Mouse (Mus musculus): ENCODE results near the gene Evc. TPM values are rescaled to one million over a fixed set of nuclear protein-coding genes. Genes with fewer than 3 reads are reported as not detected.

Evc gene
- polyA plus RNA-seq, 1 experiment from 2014 or later: 5.1 TPM

- peak overlapping the region; percentile 95 for H3K9ac ChIP-seq
- H3K9me3 ChIP-seq: no peaks in the 10 kb centered on the region
- peaks cover 8% of the 10 kb centered on the region; the same call in 1 of the 2 replicates for H3K36me3 ChIP-seq
- H3K4me1 ChIP-seq (replicated peaks): peaks cover 71% of the 10 kb centered on the region
- peaks cover 10% of the 10 kb centered on the region for H3K27me3 ChIP-seq
- ATAC-seq (ENCODE audit: low FRiP score): peak; percentile 44
- H3K4me2 ChIP-seq: peak overlapping the region; percentile 82
- peak overlapping the region; percentile 99 for H3K27ac ChIP-seq
- peak overlapping the region; percentile 79 for H3K4me3 ChIP-seq
- WGBS: under 1% methylated on average over 29 of the region's 37 CpGs
Measured at GRCm38 (mm10) chr5:37246138-37246910, 90.4 kb downstream of the Evc start.

GRCm38 (mm10) chr5:37245651-37246050, 91.0 kb downstream of the Evc start:
- Histone ChIP-seq H3K27ac (peak overlapping the region; percentile 99), H3K4me3 (peak overlapping the region; percentile 79), H3K4me2 (peak overlapping the region; percentile 82), H3K9me3 (no peaks in the 10 kb centered on the region), H3K36me3 (0 out of 2 replicates have a peak, but pooled peaks cover 2% of the 10 kb centered on the region), H3K27me3 (peaks cover 17% of the 10 kb centered on the region), H3K9ac (peak overlapping the region; percentile 95), H3K4me1 (replicated peaks) (peaks cover 71% of the 10 kb centered on the region)
- peak; percentile 49 for ATAC-seq (ENCODE audit: low FRiP score)
- under 1% methylated on average over 30 of the region's 42 CpGs for WGBS

DNA sequence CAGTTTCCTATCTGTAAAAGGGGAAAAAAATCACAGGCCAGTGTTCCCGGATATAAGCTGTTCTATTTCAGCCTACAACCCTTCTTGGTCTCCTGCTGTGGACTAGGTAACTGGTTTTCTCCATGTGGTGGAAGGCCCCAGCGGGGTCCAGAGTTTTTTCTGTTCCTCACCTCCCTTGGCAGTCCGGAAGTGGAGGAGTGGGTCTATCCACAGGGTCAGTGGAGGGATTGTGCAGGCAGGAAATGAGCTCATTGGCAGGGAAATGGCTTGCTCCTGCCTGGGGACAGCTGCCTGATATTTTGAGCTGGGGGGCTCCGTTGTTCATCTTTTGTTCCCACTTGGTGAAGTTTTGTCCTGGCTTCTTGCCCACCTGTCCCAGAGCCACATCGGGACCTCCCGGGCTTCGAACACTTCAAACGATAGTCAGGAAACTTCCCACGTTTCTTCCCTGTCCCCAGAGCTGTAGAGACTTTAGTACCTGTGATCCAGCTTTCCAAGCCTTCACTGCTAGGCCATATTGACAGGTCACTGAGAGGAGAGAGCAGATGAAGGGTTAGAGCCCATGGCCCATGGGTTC, 91.9 kb downstream of the Evc start:
- H3K4me2 ChIP-seq: peak overlapping the region; percentile 82
- ATAC-seq (ENCODE audit: low FRiP score): no peak
- H3K27me3 ChIP-seq: peaks cover 21% of the 10 kb centered on the region
- H3K9ac ChIP-seq: peak overlapping the region; percentile 95
- H3K4me3 ChIP-seq: peak overlapping the region; percentile 79
- H3K9me3 ChIP-seq: no peaks in the 10 kb centered on the region
- H3K27ac ChIP-seq: peak overlapping the region; percentile 99
- peaks cover 68% of the 10 kb centered on the region for H3K4me1 ChIP-seq (replicated peaks)
- no peaks in the 10 kb centered on the region for H3K36me3 ChIP-seq
- 35% methylated on average over 9 of the region's 9 CpGs for WGBS

GRCm38 (mm10) chr5:37244161-37244560, 92.5 kb downstream of the Evc start:
- H3K27me3 ChIP-seq: peaks cover 21% of the 10 kb centered on the region
- H3K27ac ChIP-seq: peak overlapping the region; percentile 99
- H3K4me1 ChIP-seq (replicated peaks): peaks cover 62% of the 10 kb centered on the region
- H3K9ac ChIP-seq: peak overlapping the region; percentile 95
- no peaks in the 10 kb centered on the region for H3K9me3 ChIP-seq
- ATAC-seq (ENCODE audit: low FRiP score): peak; percentile 31
- peak overlapping the region; percentile 79 for H3K4me3 ChIP-seq
- no peaks in the 10 kb centered on the region for H3K36me3 ChIP-seq
- H3K4me2 ChIP-seq: peak overlapping the region; percentile 82
- 2% methylated on average over 13 of the region's 13 CpGs for WGBS

GRCm38 (mm10) chr5:37243169-37243886, 93.4 kb downstream of the Evc start:
- ATAC-seq (ENCODE audit: low FRiP score): no peak
- no peaks in the 10 kb centered on the region for H3K9me3 ChIP-seq
- 2% methylated on average over 19 of the region's 19 CpGs for WGBS
- peaks cover 21% of the 10 kb centered on the region for H3K27me3 ChIP-seq
- peak overlapping the region; percentile 79 for H3K4me3 ChIP-seq
- H3K4me1 ChIP-seq (replicated peaks): peaks cover 54% of the 10 kb centered on the region
- peak overlapping the region; percentile 95 for H3K9ac ChIP-seq
- H3K36me3 ChIP-seq: no peaks in the 10 kb centered on the region
- H3K27ac ChIP-seq: peak overlapping the region; percentile 99
- H3K4me2 ChIP-seq: peak overlapping the region; percentile 82

GRCm38 (mm10) chr5:37242360-37243168, 94.1 kb downstream of the Evc start:
- H3K9ac ChIP-seq: peak overlapping the region; percentile 95
- WGBS: 8% methylated on average over 44 of the region's 44 CpGs
- H3K36me3 ChIP-seq: no peaks in the 10 kb centered on the region
- peak overlapping the region; percentile 99 for H3K27ac ChIP-seq
- peak overlapping the region; percentile 79 for H3K4me3 ChIP-seq
- peaks cover 46% of the 10 kb centered on the region for H3K4me1 ChIP-seq (replicated peaks)
- no peaks in the 10 kb centered on the region for H3K9me3 ChIP-seq
- peak overlapping the region; percentile 82 for H3K4me2 ChIP-seq
- peaks cover 21% of the 10 kb centered on the region for H3K27me3 ChIP-seq
- no peak for ATAC-seq (ENCODE audit: low FRiP score)

DNA sequence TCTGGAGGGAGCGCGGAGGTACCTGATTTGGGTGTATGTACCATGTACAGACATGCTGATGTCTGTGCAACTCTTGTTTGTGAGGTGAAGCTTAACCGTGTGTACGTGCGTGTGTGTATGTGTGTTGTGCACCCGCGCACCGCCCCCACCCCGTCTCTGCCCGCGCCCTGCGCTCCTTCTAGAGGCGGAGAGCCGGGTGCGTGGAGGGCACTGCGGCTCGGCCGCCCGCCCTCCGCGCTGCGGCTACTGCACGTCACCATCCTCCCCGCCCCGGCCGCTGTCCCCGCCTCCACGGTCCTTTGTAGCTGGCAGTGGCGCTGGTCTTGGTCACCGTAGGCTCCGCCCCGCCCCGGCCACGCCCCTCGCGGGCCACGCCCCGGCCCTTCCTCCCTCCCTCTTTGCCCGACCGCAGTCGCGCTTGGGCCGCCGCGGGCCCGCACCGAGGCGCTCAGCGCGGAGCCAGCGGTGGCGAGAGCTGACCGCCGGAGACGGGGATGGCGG, 95.0 kb downstream of the Evc start, which contains the start of gene Crmp1:
Gene Crmp1, plus strand, starts transcription at position 290 of the 501 bp plus-strand sequence.
- peak within 1 kb of the TSS; percentile 82 for H3K4me2 ChIP-seq
- H3K9me3 ChIP-seq: no peaks in the 10 kb centered on the region
- peaks cover 21% of the 10 kb centered on the region for H3K27me3 ChIP-seq
- peak; percentile 76 for ATAC-seq (ENCODE audit: low FRiP score)
- no peaks in the 10 kb centered on the region for H3K36me3 ChIP-seq
- H3K4me1 ChIP-seq (replicated peaks): peaks cover 41% of the 10 kb centered on the region
- H3K9ac ChIP-seq: peak within 1 kb of the TSS; percentile 95
- whole genome bisulfite sequencing: 3% methylated on average over 48 of the region's 56 CpGs
- H3K27ac ChIP-seq: peak within 1 kb of the TSS; percentile 99
- peak within 1 kb of the TSS; percentile 79 for H3K4me3 ChIP-seq

GRCm38 (mm10) chr5:37241224-37241623, 95.5 kb downstream of the Evc start:
- Histone ChIP-seq H3K4me3 (peak overlapping the region; percentile 79), H3K4me2 (peak overlapping the region; percentile 82), H3K27me3 (peaks cover 24% of the 10 kb centered on the region), H3K36me3 (no peaks in the 10 kb centered on the region), H3K9ac (peak overlapping the region; percentile 95), H3K4me1 (replicated peaks) (peaks cover 41% of the 10 kb centered on the region), H3K27ac (peak overlapping the region; percentile 99), H3K9me3 (no peaks in the 10 kb centered on the region)
- WGBS: 12% methylated on average over 9 of the region's 9 CpGs
- peak; percentile 4; the same call in 1 of the 2 replicates for ATAC-seq (ENCODE audit: low FRiP score)

GRCm38 (mm10) chr5:37240550-37240949, 96.1 kb downstream of the Evc start:
- Histone ChIP-seq H3K9ac (0 out of 2 replicates have a peak overlapping the region, but pooled peaks have one; percentile 13), H3K4me3 (no peak overlapping the region), H3K27ac (peak overlapping the region; percentile 99; the same call in 1 of the 2 replicates), H3K4me1 (replicated peaks) (peaks cover 41% of the 10 kb centered on the region), H3K36me3 (no peaks in the 10 kb centered on the region), H3K27me3 (peaks cover 28% of the 10 kb centered on the region), H3K9me3 (no peaks in the 10 kb centered on the region), H3K4me2 (peak overlapping the region; percentile 1; the same call in 1 of the 2 replicates)
- WGBS: 5% methylated on average over 5 of the region's 5 CpGs
- ATAC-seq (ENCODE audit: low FRiP score): no peak
